Mouse (Mus musculus) liver, embryonic 14.5 days (tissue): ENCODE data around the gene Gstm6. TPM values are rescaled to one million over a fixed set of nuclear protein-coding genes. Genes with fewer than 3 reads are reported as not detected.
A peak's percentile ranks its signal among the peaks of the same experiment; 100 is the strongest.
"Not testable (repeated sequence)": the region's sequence is repeated elsewhere in the genome, so short reads cannot be mapped to it uniquely, and the experiment has no call there.

Experiments
- ATAC-seq: fragments of 200-750 bp; cut with Nextera tagmentation; 2 replicates; pipeline ENCODE4 v1.8.0; 2017; ENCODE audit warnings: moderate number of reproducible peaks, mild to moderate bottlenecking, moderate library complexity; ENCODE audit not compliant: insufficient read depth
- DNase-seq, 3 experiments: peaks; one replicate each; pipeline ENCODE4 v3.0.0-alpha.2; 2012 to 2013; ENCODE audit warnings: low read depth in 3 of 3, low spot score in 3 of 3
- H3K27ac ChIP-seq: fragments of 300-500 bp; sonication (generic); 2 replicates; pipeline ENCODE4 v1.5.1; 2014; ENCODE audit warnings: moderate library complexity, mild to moderate bottlenecking, control low read depth, inconsistent platforms
- H3K27me3 ChIP-seq: fragments of 300-500 bp; sonication (generic); 2 replicates; pipeline ENCODE4 v1.6.1; 2014; ENCODE audit warnings: mild to moderate bottlenecking, low read length, moderate library complexity; ENCODE audit not compliant: control insufficient read depth, insufficient read depth
- H3K36me3 ChIP-seq: fragments of 300-500 bp; sonication (generic); replicated peaks from 2 replicates; pipeline ENCODE4 v1.6.1; 2014; ENCODE audit warnings: low read depth; ENCODE audit not compliant: control insufficient read depth, insufficient read depth
- H3K4me1 ChIP-seq, 2 experiments: fragments of 200-500 bp in 1 of 2; fragments of 300-500 bp in 1 of 2; sonication (generic) in 1 of 2; replicated peaks; 2 replicates each; pipeline ENCODE4 v1.6.1; 2012 to 2014; ENCODE audit warnings: antibody characterized with exemption in 1 of 2, inconsistent platforms in 1 of 2, low read length in 1 of 2; ENCODE audit not compliant: control insufficient read depth in 2 of 2, insufficient read depth in 2 of 2
- H3K4me2 ChIP-seq: fragments of 300-500 bp; sonication (generic); 2 replicates; pipeline ENCODE4 v1.6.1; 2014; ENCODE audit warnings: low read depth, mild to moderate bottlenecking, control low read depth, moderate library complexity
- H3K4me3 ChIP-seq, 2 experiments: fragments of 200-500 bp in 1 of 2; fragments of 300-500 bp in 1 of 2; sonication (generic) in 1 of 2; 2 replicates each; pipeline ENCODE4 v1.5.1; 2012 to 2014; ENCODE audit warnings: low read depth in 2 of 2, low read length in 2 of 2, mild to moderate bottlenecking in 2 of 2, control low read depth in 1 of 2, inconsistent platforms in 1 of 2, moderate library complexity in 1 of 2; ENCODE audit not compliant: insufficient read depth in 1 of 2
- H3K9ac ChIP-seq: fragments of 300-500 bp; sonication (generic); replicated peaks from 2 replicates; pipeline ENCODE4 v1.6.1; 2014; ENCODE audit warnings: mild to moderate bottlenecking, control low read depth, moderate library complexity
- H3K9me3 ChIP-seq: fragments of 300-500 bp; sonication (generic); 2 replicates; pipeline ENCODE4 v1.6.1; 2016; ENCODE audit warnings: low read length, mixed read lengths; ENCODE audit not compliant: control insufficient read depth
- CTCF ChIP-seq: IDR thresholded peaks from 2 replicates; pipeline ENCODE4 v1.5.1; 2016; ENCODE audit warnings: antibody characterized with exemption, low read depth, control low read depth
- EP300 ChIP-seq: IDR thresholded peaks from 2 replicates; pipeline ENCODE4 v1.6.1; 2016; ENCODE audit warnings: antibody characterized with exemption, low read depth
- WGBS: fragments of 180-500 bp; shearing (Covaris S2); extraction: QIAGEN DNeasy Blood & Tissue Kit; methylation state at CpG from one replicate; pipeline ENCODE4 v1.1.7; 2014; ENCODE audit not compliant: insufficient replicate concordance; 5-methylcytosine and 5-hydroxymethylcytosine counted together
- polyA plus RNA-seq, 2 experiments: library from polyadenylated mRNA; depleted of rRNA in 1 of 2; stranded (reverse) in 1 of 2; unstranded in 1 of 2; fragments of >200 nt; fragmentation: Nextera tagmentation in 1 of 2; extraction: Ambion mirVana in 1 of 2; gene quantifications; 2 replicates each; pipeline versions ENCODE4 v1.2.1 to v1.2.3; 2012 to 2014

Gstm6 gene
- 6.2 and 6.4 TPM in 2 replicates for polyA plus RNA-seq (2012; rRNA removed)
- polyA plus RNA-seq (2014; fragmentation: Nextera tagmentation; extraction: Ambion mirVana) = 12.7 and 12.8 TPM in 2 replicates

- peak within 1 kb of the TSS; percentile 4; the same call in 1 of the 2 replicates for H3K4me2 ChIP-seq
- no peak within 1 kb of the TSS for H3K27ac ChIP-seq
- ATAC-seq (peak; percentile 34; the same call in 1 of the 2 replicates), DNase-seq (peak in 1 of 3 experiments; percentile 9)
- H3K27me3 ChIP-seq = no peaks in the 10 kb centered on the region
- H3K4me1 ChIP-seq = peaks cover 0 to 3% of the 10 kb centered on the region in 2 experiments; a peak in 1 of 4 replicates
- no peak within 1 kb of the TSS for H3K9ac ChIP-seq
- H3K9me3 ChIP-seq = no peaks in the 10 kb centered on the region
- 25% methylated on average over 20 of the region's 20 CpGs for WGBS
- TF ChIP-seq CTCF = peak; percentile 62
- TF ChIP-seq EP300 = no peak
- H3K4me3 ChIP-seq = peak within 1 kb of the TSS in 1 of 2 experiments; percentile 54; a peak in 2 of 4 replicates
- H3K36me3 ChIP-seq = no peaks in the 10 kb centered on the region
These were observed at the start of gene Gstm6 for GRCm38 (mm10) chr3:107943239-107943990. TSS of gene Gstm6 (minus strand) at chr3:107943749.

DNA sequence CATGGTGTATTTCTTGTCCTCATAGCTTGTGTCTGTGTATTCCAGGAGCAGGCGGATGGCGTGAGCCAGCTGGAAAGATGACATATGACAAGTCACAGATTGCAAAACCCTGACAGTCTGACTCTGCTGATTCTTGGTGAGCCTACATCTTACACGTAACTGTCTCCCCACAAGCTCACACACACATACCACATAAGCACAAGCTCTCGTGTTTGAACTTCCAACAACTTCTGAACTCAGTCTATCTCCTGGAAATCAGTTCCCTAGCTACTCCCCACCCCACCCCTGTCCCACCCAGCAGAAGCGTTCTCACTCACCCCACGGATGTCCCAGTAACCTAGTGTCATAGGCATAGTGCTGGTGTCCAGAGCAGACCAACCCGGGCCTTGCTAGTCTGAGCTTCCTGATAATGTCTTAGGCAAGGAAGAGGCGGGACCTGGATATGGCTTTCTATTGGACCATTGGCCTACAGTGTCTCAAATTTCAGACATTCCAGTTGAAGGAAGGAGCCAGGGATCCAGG lies 42.6 kb upstream of the Gstm6 start, which contains the start of gene Gstm2:
Gstm2 (minus strand) TSS at position 413 of the 522 bp plus-strand sequence.
- no peak for DNase-seq
- Histone ChIP-seq H3K36me3 (no peaks in the 10 kb centered on the region), H3K27ac (no peak within 1 kb of the TSS), H3K4me2 (no peak within 1 kb of the TSS), H3K4me1 (peaks cover 0 to 3% of the 10 kb centered on the region in 2 experiments; a peak in 1 of 4 replicates), H3K4me3 (no peak within 1 kb of the TSS), H3K9me3 (no peaks in the 10 kb centered on the region), H3K27me3 (no peaks in the 10 kb centered on the region), H3K9ac (no peak within 1 kb of the TSS)
- 40% methylated on average over 8 of the region's 8 CpGs for WGBS
- ATAC-seq = peak; percentile 45; the same call in 1 of the 2 replicates
- no peak for TF ChIP-seq EP300

DNA sequence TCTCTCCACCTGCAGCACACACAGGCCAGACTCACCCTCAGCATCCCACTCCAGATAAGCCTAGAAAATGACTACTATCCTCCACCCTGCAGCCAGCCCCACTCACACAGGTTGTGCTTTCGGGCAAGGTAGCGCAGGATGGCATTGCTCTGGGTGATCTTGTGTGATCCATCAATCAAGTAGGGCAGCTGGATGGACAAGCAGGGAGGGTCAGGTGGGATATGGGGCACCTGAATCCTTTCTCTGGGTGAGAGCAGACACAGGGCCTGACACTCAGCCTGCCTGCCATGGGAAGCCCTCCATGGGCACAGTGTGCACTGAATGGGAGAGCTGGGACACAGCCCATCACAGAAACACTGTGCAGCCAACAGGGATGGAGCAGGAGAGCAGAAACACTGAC lies 41.6 kb upstream of the Gstm6 start:
- ATAC-seq, H3K9ac ChIP-seq, H3K4me1 ChIP-seq, H3K27me3 ChIP-seq, DNase-seq, H3K4me2 ChIP-seq, H3K9me3 ChIP-seq, H3K27ac ChIP-seq, H3K36me3 ChIP-seq, H3K4me3 ChIP-seq: not testable (repeated sequence)
- 87% methylated on average over 2 of the region's 2 CpGs for WGBS

DNA sequence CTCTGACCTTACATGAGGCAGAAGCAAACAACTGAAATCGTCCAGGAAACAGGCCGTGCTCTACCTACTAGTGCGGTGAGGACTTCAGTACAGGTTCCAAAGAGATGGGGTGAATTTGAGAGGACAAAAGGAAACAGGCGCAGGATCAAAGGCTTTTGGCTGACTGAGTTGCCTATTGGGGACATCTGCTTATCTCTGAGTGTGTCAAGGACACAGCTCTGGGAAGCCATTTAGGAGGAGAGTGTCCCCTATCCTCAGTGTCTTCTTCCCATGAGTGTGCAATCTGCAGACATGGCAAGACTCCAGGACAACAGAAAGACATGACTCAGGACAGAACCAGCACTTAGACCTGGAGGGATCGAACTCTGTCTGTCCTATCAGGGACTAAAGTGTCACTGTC lies 40.9 kb upstream of the Gstm6 start:
- 46% methylated on average over 5 of the region's 5 CpGs for WGBS
- Histone ChIP-seq H3K27me3 (no peaks in the 10 kb centered on the region), H3K4me1 (peaks cover 0 to 4% of the 10 kb centered on the region in 2 experiments; a peak in 1 of 4 replicates), H3K9me3 (no peaks in the 10 kb centered on the region), H3K36me3 (no peaks in the 10 kb centered on the region), H3K4me3 (no peak overlapping the region), H3K27ac (no peak overlapping the region), H3K9ac (no peak overlapping the region), H3K4me2 (no peak overlapping the region)
- ATAC-seq (no peak; the same call in 1 of the 2 replicates), DNase-seq (no peak)
- no peak for TF ChIP-seq CTCF
- TF ChIP-seq EP300 = no peak

- TF ChIP-seq CTCF = no peak
- no peak for TF ChIP-seq EP300
- no peak overlapping the region for H3K4me3 ChIP-seq
- H3K9me3 ChIP-seq = no peaks in the 10 kb centered on the region
- H3K27me3 ChIP-seq = no peaks in the 10 kb centered on the region
- ATAC-seq (no peak), DNase-seq (no peak)
- no peak overlapping the region for H3K9ac ChIP-seq
- peaks cover 0 to 4% of the 10 kb centered on the region in 2 experiments; a peak in 1 of 4 replicates for H3K4me1 ChIP-seq
- no peaks in the 10 kb centered on the region for H3K36me3 ChIP-seq
- H3K27ac ChIP-seq = no peak overlapping the region
- WGBS = 35% methylated on average over 3 of the region's 3 CpGs
- no peak overlapping the region for H3K4me2 ChIP-seq
These were observed 40.2 kb upstream of the Gstm6 start for GRCm38 (mm10) chr3:107983771-107984170.
